Mouse (Mus musculus) limb, embryonic 15.5 days (tissue): ENCODE measurements around the gene Mfsd4b1. TPM values are rescaled to one million over a fixed set of nuclear protein-coding genes. Genes with fewer than 3 reads are reported as not detected.

ENCODE experiments used
- ATAC-seq: fragments of 200-750 bp; cut with Nextera tagmentation; 2 replicates; pipeline ENCODE4 v1.8.0; 2017; ENCODE audit warnings: low read depth, moderate TSS enrichment; ENCODE audit not compliant: insufficient number of reproducible peaks, low FRiP score, low TSS enrichment
- H3K27ac ChIP-seq: fragments of 300-500 bp; sonication (generic); 2 replicates; pipeline ENCODE4 v1.5.1; 2015; ENCODE audit warnings: moderate library complexity, mild to moderate bottlenecking, inconsistent platforms
- H3K27me3 ChIP-seq: fragments of 300-500 bp; sonication (generic); 2 replicates; pipeline ENCODE4 v1.6.1; 2015; ENCODE audit warnings: inconsistent platforms
- H3K36me3 ChIP-seq: fragments of 300-500 bp; sonication (generic); 2 replicates; pipeline ENCODE4 v1.6.1; 2015; ENCODE audit warnings: inconsistent platforms
- H3K4me1 ChIP-seq: fragments of 300-500 bp; sonication (generic); 2 replicates; pipeline ENCODE4 v1.6.1; 2015; ENCODE audit warnings: inconsistent platforms
- H3K4me2 ChIP-seq: fragments of 300-500 bp; sonication (generic); 2 replicates; pipeline ENCODE4 v1.6.1; 2015; ENCODE audit warnings: mild to moderate bottlenecking, inconsistent platforms
- H3K4me3 ChIP-seq: fragments of 300-500 bp; sonication (generic); 2 replicates; pipeline ENCODE4 v1.5.1; 2015; ENCODE audit warnings: mild to moderate bottlenecking, inconsistent platforms
- H3K9ac ChIP-seq: fragments of 300-500 bp; sonication (generic); 2 replicates; pipeline ENCODE4 v1.6.1; 2015; ENCODE audit warnings: inconsistent platforms
- H3K9me3 ChIP-seq: fragments of 300-500 bp; sonication (generic); 2 replicates; pipeline ENCODE4 v1.6.1; 2016; ENCODE audit warnings: inconsistent platforms
- WGBS: fragments of 180-500 bp; shearing (Covaris S2); methylation state at CpG from one replicate; pipeline ENCODE4 v1.1.7; 2015; 5-methylcytosine and 5-hydroxymethylcytosine counted together
- polyA plus RNA-seq: library from polyadenylated mRNA; unstranded; fragments of >200 nt; fragmentation: Nextera tagmentation; extraction: Ambion mirVana; gene quantifications from 2 replicates; pipeline ENCODE4 v1.2.1, GENCODE M21; 2015

Mfsd4b1 gene
- 0.32 and 0.67 TPM in 2 replicates for polyA plus RNA-seq

DNA sequence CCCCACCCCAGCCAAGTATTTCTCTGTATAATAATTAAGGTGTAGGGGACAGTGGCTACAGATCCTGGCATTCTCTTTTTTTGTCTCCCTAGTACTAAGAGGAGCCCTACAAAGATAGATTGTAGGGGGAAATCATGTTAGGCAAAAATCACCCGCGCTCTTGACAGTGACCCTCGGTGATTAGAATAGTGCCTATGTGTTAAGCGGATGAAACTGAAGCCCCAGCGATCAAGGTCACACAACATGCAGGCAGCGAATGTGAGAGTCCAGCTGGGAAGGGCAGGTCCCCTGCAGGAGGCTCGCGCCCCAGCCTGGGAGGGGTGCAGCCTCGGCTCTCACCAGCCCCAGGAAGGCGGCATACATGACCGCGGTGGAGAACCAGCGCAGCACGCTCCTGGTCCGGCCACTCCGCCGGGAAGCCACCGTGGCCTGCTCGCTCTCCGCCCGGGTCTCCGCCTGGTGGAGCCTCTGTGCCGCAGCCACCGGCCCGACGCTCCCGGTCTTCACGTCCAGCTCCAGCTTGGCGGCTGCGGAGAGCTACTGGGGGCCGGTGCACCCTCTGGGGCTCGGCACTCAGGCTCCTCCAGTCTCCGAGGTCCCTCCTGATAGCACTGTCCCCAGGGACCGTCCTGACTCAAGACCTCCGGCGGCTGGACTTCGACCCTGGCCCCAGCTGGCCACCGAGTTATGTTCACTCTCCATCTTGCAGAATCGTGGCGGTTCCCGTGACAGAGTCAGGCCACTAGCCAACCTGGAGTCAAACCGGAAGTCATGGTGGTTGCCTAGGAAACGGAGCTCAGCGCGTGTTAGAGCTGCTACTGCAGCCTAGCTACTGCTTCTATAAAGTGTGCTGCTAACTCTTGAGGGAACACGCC lies at the start of gene Mfsd4b1:
TSS of gene Mfsd4b1 (minus strand) at position 715 of the 875 bp plus-strand sequence.
- ATAC-seq, result peak; percentile 90
- no peaks in the 10 kb centered on the region for H3K9me3 ChIP-seq
- WGBS, result 1% methylated on average over 46 of the region's 46 CpGs
- H3K36me3 ChIP-seq, result no peaks in the 10 kb centered on the region
- H3K4me2 ChIP-seq, result peak within 1 kb of the TSS; percentile 96
- peak within 1 kb of the TSS; percentile 54 for H3K27ac ChIP-seq
- H3K4me3 ChIP-seq, result peak within 1 kb of the TSS; percentile 60
- H3K27me3 ChIP-seq, result 0 out of 2 replicates have a peak, but pooled peaks cover 3% of the 10 kb centered on the region
- H3K9ac ChIP-seq, result peak within 1 kb of the TSS; percentile 43
- H3K4me1 ChIP-seq, result peaks cover 9% of the 10 kb centered on the region

DNA sequence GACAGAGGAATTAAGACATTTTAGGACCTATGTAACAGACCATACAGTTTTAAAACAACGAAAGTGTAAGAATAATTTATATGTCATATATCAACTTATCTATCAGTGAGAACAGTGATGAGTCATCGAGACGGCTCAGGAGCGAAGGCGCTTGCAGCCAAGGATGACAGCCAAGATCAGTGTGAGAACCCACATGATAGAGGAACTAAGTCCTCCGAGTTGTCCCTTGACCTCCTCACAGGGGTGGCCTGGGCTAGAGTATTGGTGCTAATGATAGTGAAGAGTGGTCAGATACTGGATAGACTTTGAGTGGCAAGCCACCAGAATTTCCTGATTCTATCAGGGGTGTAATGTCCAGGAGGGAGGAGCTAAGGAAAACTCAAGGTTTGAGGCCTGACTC lies 48.5 kb upstream of the Mfsd4b1 start:
- Histone ChIP-seq H3K9me3 (no peaks in the 10 kb centered on the region), H3K4me3 (no peak overlapping the region), H3K9ac (no peak overlapping the region), H3K4me1 (peaks cover 8% of the 10 kb centered on the region), H3K4me2 (no peak overlapping the region), H3K36me3 (no peaks in the 10 kb centered on the region), H3K27ac (no peak overlapping the region), H3K27me3 (no peaks in the 10 kb centered on the region)
- WGBS, result 74% methylated on average over 6 of the region's 6 CpGs
- no peak for ATAC-seq

GRCm38 (mm10) chr10:40070684-40071083 lies 45.6 kb upstream of the Mfsd4b1 start:
- no peak overlapping the region for H3K4me2 ChIP-seq
- no peak overlapping the region for H3K9ac ChIP-seq
- H3K4me3 ChIP-seq, result no peak overlapping the region
- 75% methylated on average over 9 of the region's 9 CpGs for WGBS
- no peaks in the 10 kb centered on the region for H3K27me3 ChIP-seq
- H3K36me3 ChIP-seq, result no peaks in the 10 kb centered on the region
- ATAC-seq, result no peak
- no peak overlapping the region for H3K27ac ChIP-seq
- H3K9me3 ChIP-seq, result no peaks in the 10 kb centered on the region
- H3K4me1 ChIP-seq, result peaks cover 12% of the 10 kb centered on the region

- no peak for ATAC-seq
- no peaks in the 10 kb centered on the region for H3K9me3 ChIP-seq
- H3K27me3 ChIP-seq, result no peaks in the 10 kb centered on the region
- no peak overlapping the region for H3K27ac ChIP-seq
- H3K4me3 ChIP-seq, result no peak overlapping the region
- WGBS, result 35% methylated on average over 4 of the region's 4 CpGs
- H3K4me1 ChIP-seq, result peaks cover 18% of the 10 kb centered on the region
- H3K4me2 ChIP-seq, result no peak overlapping the region
- H3K36me3 ChIP-seq, result no peaks in the 10 kb centered on the region
- no peak overlapping the region for H3K9ac ChIP-seq
Observed at GRCm38 (mm10) chr10:40069270-40069669, 44.2 kb upstream of the Mfsd4b1 start.

DNA sequence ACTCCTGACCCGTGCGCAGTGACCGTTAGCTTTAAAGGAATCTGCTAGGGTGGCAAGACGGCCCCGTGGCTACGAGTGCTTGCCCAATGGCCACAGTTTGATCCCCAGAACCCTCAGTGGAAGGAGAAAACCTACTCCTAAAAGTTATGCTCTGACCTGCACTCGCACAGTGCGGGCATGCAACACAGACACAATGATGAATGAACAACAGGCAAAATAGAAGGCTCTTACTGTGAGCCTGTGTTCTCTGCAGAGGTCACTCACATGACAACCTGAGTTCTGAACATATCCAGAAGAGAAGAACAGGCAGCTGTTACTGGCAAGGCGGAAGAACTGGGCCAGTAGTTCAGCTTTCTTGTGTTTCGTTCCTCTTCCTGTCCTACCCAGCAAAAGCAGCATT lies 43.5 kb upstream of the Mfsd4b1 start:
- no peak overlapping the region for H3K27ac ChIP-seq
- H3K27me3 ChIP-seq, result no peaks in the 10 kb centered on the region
- H3K9ac ChIP-seq, result no peak overlapping the region
- H3K36me3 ChIP-seq, result no peaks in the 10 kb centered on the region
- WGBS, result 69% methylated on average over 10 of the region's 10 CpGs
- H3K9me3 ChIP-seq, result no peaks in the 10 kb centered on the region
- no peak overlapping the region for H3K4me2 ChIP-seq
- H3K4me3 ChIP-seq, result no peak overlapping the region
- peaks cover 18% of the 10 kb centered on the region for H3K4me1 ChIP-seq
- ATAC-seq, result no peak

DNA sequence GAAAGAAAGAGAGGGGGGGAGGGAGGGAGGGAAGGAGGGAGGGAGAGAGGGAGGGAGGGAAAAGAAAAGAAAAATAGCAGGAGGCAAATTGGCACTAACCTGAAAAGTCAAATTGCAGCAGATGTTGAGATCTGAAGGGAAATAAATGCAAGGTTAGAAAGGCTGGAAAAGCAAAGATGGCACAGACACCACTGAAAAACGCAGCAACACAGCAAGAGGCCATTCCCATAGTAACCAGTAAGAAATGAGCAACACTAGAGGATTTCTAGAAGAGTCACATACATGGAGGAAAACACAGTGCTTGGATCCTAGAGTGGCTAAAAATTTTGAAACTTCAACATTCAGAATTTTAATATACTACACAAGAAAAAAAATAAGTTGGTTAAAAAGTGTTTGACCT lies 42.5 kb upstream of the Mfsd4b1 start:
- WGBS, result 25% methylated on average over 1 of the region's 1 CpGs
- Histone ChIP-seq H3K9ac (no peak overlapping the region), H3K27ac (no peak overlapping the region), H3K36me3 (no peaks in the 10 kb centered on the region), H3K4me1 (peaks cover 18% of the 10 kb centered on the region), H3K4me2 (no peak overlapping the region), H3K9me3 (no peaks in the 10 kb centered on the region), H3K4me3 (no peak overlapping the region), H3K27me3 (no peaks in the 10 kb centered on the region)
- ATAC-seq, result no peak

DNA sequence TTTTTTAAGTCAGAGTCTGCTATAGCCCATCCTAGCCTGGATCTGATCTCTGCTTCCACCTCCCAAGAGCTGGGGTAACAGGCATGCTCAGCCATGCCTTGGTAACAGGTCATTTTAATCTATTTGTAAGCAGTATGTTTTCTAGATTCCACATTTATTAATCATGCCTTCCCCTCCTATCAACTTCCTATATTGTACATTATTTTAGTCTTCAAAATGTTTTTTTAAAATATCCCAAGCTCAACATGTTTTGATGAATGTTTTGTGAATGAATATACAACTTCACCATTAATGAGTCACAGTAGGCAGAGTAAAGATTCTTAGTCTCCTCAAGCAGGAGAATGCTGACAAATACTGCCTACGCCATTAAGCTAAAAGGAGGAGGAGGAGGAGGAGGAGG lies 42.0 kb upstream of the Mfsd4b1 start:
- no peaks in the 10 kb centered on the region for H3K9me3 ChIP-seq
- no peaks in the 10 kb centered on the region for H3K27me3 ChIP-seq
- no peaks in the 10 kb centered on the region for H3K36me3 ChIP-seq
- H3K4me3 ChIP-seq, result no peak overlapping the region
- H3K4me1 ChIP-seq, result peaks cover 18% of the 10 kb centered on the region
- no peak for ATAC-seq
- H3K27ac ChIP-seq, result no peak overlapping the region
- no peak overlapping the region for H3K4me2 ChIP-seq
- 29% methylated on average over 1 of the region's 1 CpGs for WGBS
- H3K9ac ChIP-seq, result no peak overlapping the region

DNA sequence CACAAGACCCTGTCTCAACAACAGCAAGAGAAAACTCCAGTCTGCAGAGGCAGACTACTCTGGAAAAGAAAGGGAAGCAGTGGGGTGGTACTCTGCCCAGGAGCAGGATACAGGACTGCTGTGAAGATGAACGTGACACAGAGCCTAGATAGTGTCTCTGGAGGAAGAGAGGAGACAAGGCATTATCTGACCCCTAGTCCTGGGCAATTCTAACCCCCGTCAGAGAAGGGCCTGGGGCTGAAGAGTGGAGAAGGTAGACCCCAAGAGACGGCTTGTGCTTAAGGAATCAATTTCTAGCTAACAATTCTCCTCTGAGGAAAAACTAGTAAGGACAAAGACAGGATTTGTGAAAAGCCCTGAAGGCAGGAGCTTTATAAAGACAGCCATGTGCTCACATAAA lies 40.3 kb upstream of the Mfsd4b1 start:
- Histone ChIP-seq H3K27ac (no peak overlapping the region), H3K36me3 (no peaks in the 10 kb centered on the region), H3K9me3 (no peaks in the 10 kb centered on the region), H3K4me1 (peaks cover 18% of the 10 kb centered on the region), H3K4me3 (no peak overlapping the region), H3K27me3 (no peaks in the 10 kb centered on the region), H3K9ac (no peak overlapping the region), H3K4me2 (no peak overlapping the region)
- no peak for ATAC-seq
- 30% methylated on average over 3 of the region's 3 CpGs for WGBS

DNA sequence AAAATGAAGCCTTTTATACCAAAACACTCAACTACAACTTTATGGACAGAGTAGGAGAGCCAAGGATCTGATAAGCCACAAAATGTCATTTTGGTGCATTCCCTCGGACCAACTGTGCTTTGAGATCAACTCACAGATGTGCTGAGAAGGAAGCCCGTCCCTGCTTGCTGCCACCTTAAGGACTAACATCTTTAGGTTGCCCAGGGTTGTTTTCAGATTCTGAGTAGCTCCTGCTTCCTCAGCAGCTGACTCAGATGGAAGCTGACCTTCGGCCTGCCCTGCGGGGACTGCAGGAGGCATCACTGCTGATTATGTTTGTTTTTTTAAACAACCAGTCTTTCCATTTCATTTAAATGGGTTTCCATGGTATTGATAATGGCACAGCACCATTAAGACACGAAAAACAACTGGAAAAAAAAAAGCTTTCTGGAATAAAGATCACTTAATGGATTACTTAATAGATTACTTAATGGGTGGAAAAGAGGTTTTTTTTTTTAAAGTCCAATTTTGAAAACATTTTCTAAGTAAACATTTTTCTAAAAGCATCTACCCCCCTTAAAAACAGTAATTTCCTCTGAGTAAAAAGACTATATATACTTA lies 38.3 kb upstream of the Mfsd4b1 start:
- 38% methylated on average over 5 of the region's 5 CpGs for WGBS
- peaks cover 15% of the 10 kb centered on the region; the same call in 1 of the 2 replicates for H3K4me1 ChIP-seq
- ATAC-seq, result no peak
- H3K9ac ChIP-seq, result no peak overlapping the region
- no peaks in the 10 kb centered on the region for H3K36me3 ChIP-seq
- no peak overlapping the region for H3K4me2 ChIP-seq
- H3K4me3 ChIP-seq, result no peak overlapping the region
- no peak overlapping the region for H3K27ac ChIP-seq
- H3K9me3 ChIP-seq, result no peaks in the 10 kb centered on the region
- no peaks in the 10 kb centered on the region for H3K27me3 ChIP-seq

DNA sequence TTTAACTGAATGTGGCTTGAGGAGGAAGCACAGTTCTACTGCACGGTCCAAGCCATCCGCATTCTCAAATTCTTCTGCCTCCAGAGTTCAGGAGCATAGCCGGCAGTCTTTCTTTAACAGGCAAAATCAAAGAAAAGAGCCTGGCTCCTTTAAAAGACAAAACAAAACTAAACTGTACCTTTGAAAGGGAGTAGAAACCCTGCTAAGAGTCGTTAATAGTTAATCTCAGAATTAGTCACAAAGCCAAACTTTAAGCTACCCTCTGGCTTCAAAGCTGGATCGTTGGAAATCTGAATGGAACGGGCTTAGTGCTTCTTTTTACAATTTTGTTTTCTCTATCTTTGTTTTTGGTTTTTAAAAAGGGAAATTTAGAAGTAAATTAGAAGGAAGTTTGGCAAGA lies 37.7 kb upstream of the Mfsd4b1 start:
- Histone ChIP-seq H3K4me1 (peaks cover 15% of the 10 kb centered on the region; the same call in 1 of the 2 replicates), H3K36me3 (no peaks in the 10 kb centered on the region), H3K9ac (no peak overlapping the region), H3K4me2 (no peak overlapping the region), H3K9me3 (no peaks in the 10 kb centered on the region), H3K4me3 (no peak overlapping the region), H3K27ac (no peak overlapping the region), H3K27me3 (no peaks in the 10 kb centered on the region)
- 40% methylated on average over 6 of the region's 6 CpGs for WGBS
- no peak for ATAC-seq

- ATAC-seq, result no peak
- H3K27ac ChIP-seq, result no peak overlapping the region
- no peak overlapping the region for H3K4me2 ChIP-seq
- H3K9me3 ChIP-seq, result no peaks in the 10 kb centered on the region
- no peaks in the 10 kb centered on the region for H3K36me3 ChIP-seq
- no peak overlapping the region for H3K9ac ChIP-seq
- WGBS, result 83% methylated on average over 5 of the region's 5 CpGs
- peaks cover 15% of the 10 kb centered on the region; the same call in 1 of the 2 replicates for H3K4me1 ChIP-seq
- H3K27me3 ChIP-seq, result no peaks in the 10 kb centered on the region
- no peak overlapping the region for H3K4me3 ChIP-seq
Observed at GRCm38 (mm10) chr10:40061926-40062325, 36.9 kb upstream of the Mfsd4b1 start.

GRCm38 (mm10) chr10:40058786-40059120 lies 33.7 kb upstream of the Mfsd4b1 start:
- 43% methylated on average over 3 of the region's 3 CpGs for WGBS
- Histone ChIP-seq H3K4me3 (no peak overlapping the region), H3K4me2 (no peak overlapping the region), H3K9me3 (no peaks in the 10 kb centered on the region), H3K4me1 (peaks cover 7% of the 10 kb centered on the region; the same call in 1 of the 2 replicates), H3K27ac (no peak overlapping the region), H3K36me3 (no peaks in the 10 kb centered on the region), H3K9ac (no peak overlapping the region), H3K27me3 (no peaks in the 10 kb centered on the region)
- no peak for ATAC-seq
